Mouse (Mus musculus): ENCODE data around the gene Gm45015.

DNA sequence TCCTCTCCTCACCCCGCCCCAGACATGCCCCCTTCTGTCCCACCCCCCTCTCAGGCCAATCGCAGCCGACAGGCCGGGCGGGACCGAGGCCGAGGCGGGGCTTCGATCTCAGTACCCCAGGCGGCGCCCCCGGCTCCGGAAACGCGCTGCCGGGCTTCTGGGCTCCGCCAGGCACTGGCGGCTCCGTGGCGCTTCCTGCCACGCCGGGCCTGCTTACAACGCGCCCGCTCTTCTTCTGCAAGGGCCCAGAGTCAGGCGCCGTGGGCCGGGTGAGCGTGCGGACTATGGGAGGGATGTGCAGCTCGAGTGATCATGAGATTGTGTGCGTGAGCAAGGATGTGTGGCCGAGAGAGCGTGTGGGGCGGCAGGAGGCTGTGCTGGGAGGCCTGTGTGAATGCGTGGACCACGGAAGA, 5.8 kb upstream of the Gm45015 start, which contains the start of gene Zfp275:
- TF ChIP-seq CTCF (IDR thresholded peaks at IDR 0.05; ENCODE audit: borderline replicate concordance, insufficient read depth, low read depth, low read length) (no peak), POLR2A (IDR thresholded peaks at IDR 0.05; ENCODE audit: borderline replicate concordance, insufficient read depth, low read length) (no peak)
